Mouse (Mus musculus): ENCODE data around the gene Cyp11a1. TPM values are rescaled to one million over a fixed set of nuclear protein-coding genes. Genes with fewer than 3 reads are reported as not detected.

Gene Cyp11a1
- polyA plus RNA-seq, 2 experiments from 2014 or later = not detected

DNA sequence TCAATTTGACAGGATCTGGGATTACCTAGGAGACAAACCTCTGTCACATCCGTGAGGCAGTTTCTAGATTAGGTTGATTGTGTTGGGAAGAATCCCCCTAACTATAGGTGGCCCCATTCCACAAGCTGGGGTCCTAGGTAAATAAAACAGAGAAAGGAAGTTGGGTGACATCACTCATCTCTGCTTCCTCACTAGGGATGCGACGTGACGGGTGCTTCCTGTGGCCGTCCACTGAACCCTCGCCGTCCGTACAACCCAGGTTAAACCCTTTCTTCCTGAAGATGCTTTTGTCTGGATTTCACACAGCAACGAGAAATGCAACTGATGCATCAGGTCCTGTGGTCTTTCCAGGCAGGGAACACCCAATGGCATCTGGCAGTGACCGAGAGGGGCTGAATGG, 40.9 kb downstream of the Cyp11a1 start:
- ATAC-seq = no peak

DNA sequence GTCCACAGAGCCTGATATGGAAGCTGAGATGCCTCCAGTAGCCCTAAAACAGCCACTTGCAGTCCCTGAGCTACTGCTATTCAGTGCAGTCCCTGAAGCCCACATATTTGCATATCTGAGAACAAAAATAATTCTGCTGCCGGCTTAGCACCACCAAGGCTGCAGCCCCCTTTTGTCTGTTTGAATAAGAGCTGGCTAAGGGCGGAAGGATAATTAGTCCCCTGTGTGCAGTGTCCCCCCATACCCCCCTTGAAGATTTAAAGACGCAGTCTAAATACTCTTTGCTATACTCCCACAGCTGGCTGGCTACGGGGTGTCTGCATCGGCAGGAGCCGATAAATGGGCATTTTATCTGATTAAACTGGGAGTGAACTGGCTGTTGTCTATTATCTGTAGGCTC, 42.4 kb downstream of the Cyp11a1 start:
- no peak for ATAC-seq

DNA sequence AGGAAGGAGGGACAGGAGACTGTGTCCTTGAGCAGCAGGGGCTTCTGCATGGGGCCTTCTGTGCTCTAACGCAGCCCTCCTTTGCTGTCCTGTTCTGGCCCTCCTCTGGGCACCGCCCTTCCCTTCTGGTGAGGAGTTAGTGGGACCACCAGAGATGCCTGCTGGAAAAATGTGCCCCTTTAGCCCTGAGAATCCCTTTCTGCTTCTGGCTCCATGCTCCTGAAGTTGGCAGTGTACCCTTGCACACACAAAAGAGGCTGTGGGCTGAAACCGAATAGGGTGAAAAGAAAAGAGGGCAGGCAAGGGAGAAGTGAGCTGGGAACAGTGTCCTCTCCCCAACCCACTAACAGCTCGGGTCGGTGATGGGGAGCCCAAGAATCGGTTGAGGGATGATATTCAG, 43.0 kb downstream of the Cyp11a1 start:
- no peak for ATAC-seq

DNA sequence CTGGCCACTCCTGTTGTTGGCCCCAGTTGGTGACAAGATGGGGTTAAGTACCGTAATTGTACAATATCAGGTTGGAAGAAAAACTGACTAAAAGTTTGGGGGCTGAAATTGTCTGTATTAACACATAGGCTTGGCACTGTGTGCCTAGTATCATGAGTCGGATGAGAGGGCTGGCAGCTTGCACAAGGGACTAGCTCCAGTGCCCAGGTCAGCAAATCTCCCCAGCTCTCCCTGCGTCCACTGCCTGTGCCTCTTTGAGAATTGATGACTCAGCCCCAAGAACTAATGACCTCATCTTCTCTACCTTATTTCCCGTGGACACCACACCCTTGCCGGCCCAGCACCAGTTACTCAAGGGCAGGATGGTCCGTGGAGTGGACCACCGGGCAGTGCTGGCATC, 43.6 kb downstream of the Cyp11a1 start:
- ATAC-seq = no peak

GRCm38 (mm10) chr9:58051937-58052336, 45.7 kb downstream of the Cyp11a1 start:
- no peak for ATAC-seq

DNA sequence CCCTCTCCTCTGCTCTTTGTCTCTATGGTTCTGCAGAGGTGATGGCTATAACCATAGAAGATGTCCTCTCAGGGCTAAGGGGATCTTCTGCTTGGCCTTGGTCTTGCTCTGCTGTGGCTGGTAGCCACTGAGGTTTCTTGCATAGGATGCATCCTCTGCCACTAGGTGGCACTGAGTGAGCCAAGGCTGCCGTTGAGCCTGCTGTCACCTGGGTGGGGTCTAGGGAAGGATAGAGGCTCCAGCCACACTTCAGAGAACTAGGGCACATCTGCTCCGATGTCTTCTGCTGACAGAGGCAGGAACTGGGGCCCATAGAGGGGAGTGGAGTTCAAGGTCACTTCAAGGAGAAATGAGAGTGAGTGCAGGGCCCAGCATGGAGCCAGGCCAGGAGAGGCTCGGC, 46.9 kb downstream of the Cyp11a1 start:
- ATAC-seq = no peak

DNA sequence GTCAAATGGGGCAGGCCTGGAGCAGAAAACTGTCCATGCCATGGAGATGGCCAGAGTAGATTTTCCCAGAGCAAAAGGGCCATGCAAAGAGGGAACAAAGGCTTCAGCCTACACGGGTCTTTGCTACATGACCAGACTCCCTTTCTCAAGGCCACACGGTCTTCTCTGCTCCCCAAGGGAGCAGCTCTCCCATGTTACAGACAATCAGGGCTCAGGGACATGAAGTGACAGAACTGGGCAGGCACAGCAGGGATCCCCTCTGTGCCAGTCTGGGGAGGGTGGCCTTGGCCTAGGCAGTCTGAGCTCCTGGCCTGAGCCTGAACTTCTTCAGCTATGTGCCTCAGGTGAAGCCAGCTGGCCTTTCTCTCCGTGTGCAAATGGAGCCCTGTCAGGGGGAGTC, 47.3 kb downstream of the Cyp11a1 start:
- ATAC-seq = no peak

GRCm38 (mm10) chr9:58054032-58054431, 47.8 kb downstream of the Cyp11a1 start:
- ATAC-seq = no peak

DNA sequence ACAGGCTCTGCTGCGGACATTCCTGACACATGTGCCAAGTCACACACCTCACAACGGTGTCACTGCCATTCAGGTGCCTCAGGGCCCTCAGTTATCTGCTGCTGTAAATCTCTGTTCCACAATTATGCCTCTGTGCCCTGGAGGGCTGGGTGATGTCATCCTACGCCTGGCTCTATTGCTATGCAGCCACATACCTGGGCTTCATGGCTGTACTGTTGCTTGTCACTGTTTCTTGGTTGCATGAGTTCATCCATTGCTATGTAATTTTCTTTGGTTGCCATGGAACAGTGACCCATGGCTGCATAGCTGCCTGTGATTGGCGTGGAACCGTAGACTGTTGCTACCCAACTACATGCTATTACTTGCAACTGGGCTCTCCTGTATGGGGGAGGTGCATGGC, 49.5 kb downstream of the Cyp11a1 start:
- ATAC-seq = no peak

GRCm38 (mm10) chr9:58059920-58060319, 53.7 kb downstream of the Cyp11a1 start:
- ATAC-seq = no peak

DNA sequence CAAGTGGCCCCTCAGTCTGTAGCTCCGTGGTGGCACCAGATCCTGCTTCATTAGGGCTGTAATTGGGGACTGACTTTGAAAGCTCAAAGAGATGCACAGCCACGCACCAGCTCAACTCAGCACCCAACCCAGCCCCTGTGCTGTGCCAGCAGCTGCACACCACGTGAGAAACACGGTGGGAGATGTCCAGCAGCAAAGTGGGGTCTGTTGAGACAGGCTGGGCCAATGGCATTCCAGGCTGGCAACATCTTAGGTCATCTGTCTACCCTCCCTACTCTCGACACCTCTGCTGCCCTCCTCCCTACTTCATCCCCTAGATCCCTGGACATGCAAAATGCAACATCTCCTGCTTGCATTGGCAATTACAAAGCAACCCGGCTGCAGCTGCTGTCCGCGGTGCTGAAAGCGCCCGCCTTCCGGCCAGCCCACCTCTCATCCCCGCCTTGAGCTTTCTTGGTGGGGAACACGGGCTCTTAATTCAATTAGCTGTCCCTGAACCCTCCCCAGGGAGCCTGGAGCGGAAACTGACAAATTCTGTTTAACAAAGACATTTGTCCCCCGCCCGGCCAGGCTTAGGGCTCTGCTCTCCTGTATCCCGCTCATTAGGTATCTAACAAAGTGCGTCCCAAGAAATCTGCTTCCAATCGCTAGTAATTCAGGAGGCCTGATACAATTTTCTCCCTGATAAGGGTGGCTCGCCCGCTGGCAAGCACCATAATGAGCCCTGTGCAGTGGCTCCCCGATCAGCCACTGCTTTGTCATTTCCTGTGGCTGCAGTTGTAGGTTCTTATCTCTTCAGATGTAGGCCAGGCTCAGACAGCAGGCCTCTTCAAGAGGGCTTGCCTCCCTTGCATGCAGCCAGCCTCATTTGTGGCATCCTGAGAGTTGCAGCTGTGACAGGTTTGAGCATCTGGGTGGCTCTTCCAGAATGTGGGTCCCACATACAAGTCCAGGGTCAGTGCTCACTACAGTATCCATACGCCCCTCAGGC, 54.8 kb downstream of the Cyp11a1 start:
- ATAC-seq = no peak

GRCm38 (mm10) chr9:58063531-58063930, 57.3 kb downstream of the Cyp11a1 start, which contains the start of gene Stra6:
Gene Stra6 (plus strand): TSS chr9:58063788.
- no peak for ATAC-seq

DNA sequence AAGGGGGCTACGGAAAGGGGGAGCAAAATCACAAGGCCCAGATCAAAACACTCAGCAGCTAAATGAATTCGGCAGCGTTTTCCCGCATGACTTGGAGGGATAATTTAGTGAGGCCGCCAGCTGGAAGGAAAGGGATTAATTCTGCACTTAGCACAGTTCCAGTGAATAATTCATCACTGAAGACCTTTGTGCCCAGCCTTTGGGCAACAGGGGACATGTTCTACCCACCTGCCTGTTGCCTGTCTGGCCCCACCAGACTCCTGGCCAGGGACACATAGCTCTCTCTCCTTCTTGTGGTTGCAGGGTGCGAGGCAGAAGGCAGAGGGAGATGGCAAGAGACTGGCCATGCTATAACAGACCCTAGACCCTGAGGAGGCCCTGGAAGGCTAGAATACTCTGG, 59.3 kb downstream of the Cyp11a1 start:
- no peak for ATAC-seq

DNA sequence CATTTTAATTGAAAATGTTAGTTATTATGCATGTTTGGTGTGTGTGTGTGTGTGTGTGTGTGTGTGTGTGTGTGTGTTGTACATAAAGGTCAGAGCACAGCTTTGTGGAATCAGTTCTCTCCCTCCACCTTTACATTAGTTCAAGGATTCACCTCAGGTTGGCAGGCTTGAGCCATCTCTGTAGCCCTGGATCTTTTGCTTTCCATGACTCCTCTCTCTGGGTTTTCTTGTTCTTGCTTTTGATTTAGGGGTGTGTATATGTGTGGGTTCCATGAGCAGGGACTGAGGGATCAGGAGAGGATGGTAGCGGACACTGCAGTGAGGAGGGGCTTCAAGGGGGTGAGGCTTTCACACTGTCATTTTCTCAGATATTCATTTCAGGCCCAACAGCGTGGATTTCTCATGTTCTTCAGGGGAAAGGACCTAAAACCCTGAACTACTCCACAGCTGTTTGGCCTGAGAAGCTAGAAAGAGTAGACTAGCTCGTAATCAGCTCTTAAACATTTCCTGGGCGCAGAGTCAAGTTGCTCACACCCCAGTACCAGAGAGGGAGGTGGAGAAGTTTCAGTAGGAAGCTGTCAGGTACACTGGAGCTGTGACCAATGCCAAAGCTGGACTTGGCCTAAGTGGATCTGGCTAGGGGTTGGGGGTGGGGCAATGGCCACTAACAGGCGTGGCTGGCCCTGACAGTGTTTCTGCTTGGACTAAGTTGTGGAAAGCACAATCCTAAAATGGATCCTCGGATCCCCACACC, 59.9 kb downstream of the Cyp11a1 start:
- no peak for ATAC-seq

DNA sequence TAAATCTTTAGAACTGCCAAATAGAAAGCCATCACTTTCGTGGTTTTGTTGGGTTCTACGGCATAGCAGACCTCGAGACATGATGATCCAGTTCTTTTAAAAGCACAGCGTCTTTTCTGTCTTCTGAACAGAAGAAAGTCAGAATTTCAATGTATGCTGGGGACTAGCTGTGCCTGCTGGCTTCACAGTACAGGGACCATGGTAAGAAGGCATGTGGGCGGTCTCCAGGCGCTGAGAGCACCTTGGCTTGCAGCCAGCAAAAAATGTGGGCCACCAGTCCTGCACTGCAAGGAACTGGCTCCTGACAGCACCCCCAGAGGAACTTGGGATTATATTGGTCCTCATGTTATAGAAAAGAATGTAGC, 60.5 kb downstream of the Cyp11a1 start:
- ATAC-seq = no peak

- no peak for ATAC-seq
Observed at GRCm38 (mm10) chr9:58067546-58067945, 61.3 kb downstream of the Cyp11a1 start.

GRCm38 (mm10) chr9:58074561-58074960, 68.3 kb downstream of the Cyp11a1 start:
- ATAC-seq = no peak

Other genes with a start within 250 kb of the Cyp11a1 start
- 100 to 1,000 TPM in 1 of 2 experiments, 10 to 100 TPM in 1; 95.0 to 107 TPM for gene Clk3, start 240.6 kb upstream of the Cyp11a1 start, polyA plus RNA-seq (2017; shearing (Covaris generic))
- gene Arid3b, start 169.6 kb upstream of the Cyp11a1 start, polyA plus RNA-seq (2017; shearing (Covaris generic)) = 10 to 100 TPM; 25.2 to 35.4 TPM
- 100 to 1,000 TPM; 138 to 191 TPM for gene Ubl7, start 95.4 kb upstream of the Cyp11a1 start, polyA plus RNA-seq (2017; shearing (Covaris generic))
- gene Sema7a, start 66.3 kb upstream of the Cyp11a1 start, polyA plus RNA-seq (2017; shearing (Covaris generic)) = not detected
- 1 to 10 TPM; 3.8 to 7.2 TPM for gene Stra6, start 57.4 kb downstream of the Cyp11a1 start, polyA plus RNA-seq (2017; shearing (Covaris generic))
- gene Ccdc33, start 112.4 kb downstream of the Cyp11a1 start, polyA plus RNA-seq (2017; shearing (Covaris generic)) = not detected
- 1 to 10 TPM in 1 of 2 experiments, under 1 TPM in 1; 0.77 to 1.2 TPM for gene Islr, start 197.9 kb downstream of the Cyp11a1 start, polyA plus RNA-seq (2017; shearing (Covaris generic))
- not detected for gene Islr2, start 197.9 kb downstream of the Cyp11a1 start, polyA plus RNA-seq (2017; shearing (Covaris generic))
- 10 to 100 TPM; 45.9 to 77.9 TPM for gene Pml, start 243.4 kb downstream of the Cyp11a1 start, polyA plus RNA-seq (2017; shearing (Covaris generic))
- 10 to 100 TPM; 26.0 to 83.0 TPM for gene Stoml1, start 246.8 kb downstream of the Cyp11a1 start, polyA plus RNA-seq (2017; shearing (Covaris generic))

Measured in CD4-positive, CD25-positive, alpha-beta regulatory T cell, adult 4 months (primary cell).